Mouse (Mus musculus): Measurements from ENCODE around the gene Pigr. TPM values are rescaled to one million over a fixed set of nuclear protein-coding genes. Genes with fewer than 3 reads are reported as not detected.

Pigr gene
- total and polyA plus RNA-seq, 2 experiments from 2014 or later = not detected

DNA sequence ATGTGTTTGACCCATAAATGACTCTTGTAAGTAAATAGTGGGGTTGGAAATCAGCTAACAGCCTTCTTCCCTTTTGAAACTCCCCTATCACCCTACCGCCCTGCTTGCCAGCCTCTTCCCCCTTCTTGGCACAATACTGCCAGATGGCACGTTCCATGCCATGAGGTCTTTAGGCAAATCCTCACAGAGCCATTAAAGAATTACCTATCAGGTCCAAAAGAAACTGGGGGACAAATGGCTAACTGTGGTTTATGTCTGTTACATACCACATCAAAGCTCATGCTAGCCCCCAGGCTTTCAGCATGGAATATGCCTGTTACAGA lies 5.4 kb upstream of the Pigr start:
- Histone ChIP-seq H3K27me3 (ENCODE audit: insufficient read depth, low read length) (no peaks in the 10 kb centered on the region), H3K9me3 (ENCODE audit: low read length) (no peaks in the 10 kb centered on the region), H3K27ac (ENCODE audit: low read depth, low read length) (no peak overlapping the region), H3K36me3 (ENCODE audit: insufficient read depth, low read length) (no peaks in the 10 kb centered on the region), H3K4me3 (ENCODE audit: low read depth, low read length) (no peak overlapping the region), H3K4me1 (ENCODE audit: insufficient read depth, low read length) (no peaks in the 10 kb centered on the region), H3K4me2 (ENCODE audit: low read depth, low read length, poor library complexity, severe bottlenecking) (no peak overlapping the region), H3K9ac (replicated peaks; ENCODE audit: low read length, poor library complexity, severe bottlenecking) (no peak overlapping the region)
- WGBS = 75% methylated on average over 2 of the region's 2 CpGs
- no peak for ATAC-seq (ENCODE audit: low FRiP score)
- no peak for DNase-seq (ENCODE audit: low spot score)
- no peak for TF ChIP-seq CTCF (IDR thresholded peaks at IDR 0.05)

DNA sequence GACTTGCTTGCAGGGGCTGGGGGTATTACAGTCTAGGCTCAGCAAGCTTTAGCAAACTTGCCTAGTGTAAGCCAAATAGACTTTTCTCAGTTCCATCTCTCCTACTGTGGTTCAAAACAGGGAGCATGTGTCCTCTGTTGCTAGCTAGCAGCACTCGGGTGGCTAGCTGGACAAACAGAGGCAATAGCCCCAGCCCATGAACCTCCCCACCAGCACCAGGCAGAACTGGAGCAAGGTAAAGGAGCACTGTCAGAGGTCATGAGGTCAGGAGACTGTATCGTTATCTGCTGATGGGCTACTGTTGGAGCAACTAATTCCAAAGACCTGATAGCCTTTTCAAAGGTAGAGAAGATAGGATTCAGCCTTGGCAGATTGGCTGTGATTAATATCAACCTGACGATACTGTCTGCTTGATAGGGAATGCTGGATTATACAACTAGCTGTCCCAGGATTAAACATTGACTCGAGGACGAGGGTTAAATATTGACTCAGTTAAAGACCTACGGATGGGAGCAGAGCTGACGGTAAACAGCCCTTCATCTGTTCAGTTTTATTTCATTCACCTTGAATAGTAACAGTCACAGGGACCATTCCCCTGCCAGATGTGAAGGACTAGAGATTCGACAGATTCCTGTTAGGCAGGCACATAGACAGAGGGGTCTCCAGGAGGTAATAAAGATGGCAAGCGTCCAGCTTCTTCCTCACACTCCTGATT lies 4.4 kb upstream of the Pigr start:
- Histone ChIP-seq H3K9ac (replicated peaks; ENCODE audit: low read length, poor library complexity, severe bottlenecking) (no peak overlapping the region), H3K4me1 (ENCODE audit: insufficient read depth, low read length) (no peaks in the 10 kb centered on the region), H3K27me3 (ENCODE audit: insufficient read depth, low read length) (no peaks in the 10 kb centered on the region), H3K4me2 (ENCODE audit: low read depth, low read length, poor library complexity, severe bottlenecking) (no peak overlapping the region), H3K27ac (ENCODE audit: low read depth, low read length) (no peak overlapping the region), H3K9me3 (ENCODE audit: low read length) (no peaks in the 10 kb centered on the region), H3K4me3 (ENCODE audit: low read depth, low read length) (no peak overlapping the region), H3K36me3 (ENCODE audit: insufficient read depth, low read length) (no peaks in the 10 kb centered on the region)
- DNase-seq (ENCODE audit: low spot score) = no peak
- 92% methylated on average over 9 of the region's 9 CpGs for WGBS
- TF ChIP-seq CTCF (IDR thresholded peaks at IDR 0.05) = no peak
- ATAC-seq (ENCODE audit: low FRiP score) = no peak

- WGBS = 79% methylated on average over 4 of the region's 4 CpGs
- TF ChIP-seq CTCF (IDR thresholded peaks at IDR 0.05) = no peak
- no peaks in the 10 kb centered on the region for H3K36me3 ChIP-seq (ENCODE audit: insufficient read depth, low read length)
Measured at GRCm38 (mm10) chr1:130828656-130829055, 2.2 kb downstream of the Pigr start.

GRCm38 (mm10) chr1:130829906-130830830 lies 3.7 kb downstream of the Pigr start:
- H3K4me2 ChIP-seq (ENCODE audit: low read depth, low read length, poor library complexity, severe bottlenecking) = no peak overlapping the region
- H3K27me3 ChIP-seq (ENCODE audit: insufficient read depth, low read length) = no peaks in the 10 kb centered on the region
- no peak overlapping the region for H3K9ac ChIP-seq (replicated peaks; ENCODE audit: low read length, poor library complexity, severe bottlenecking)
- H3K9me3 ChIP-seq (ENCODE audit: low read length) = no peaks in the 10 kb centered on the region
- no peak overlapping the region for H3K27ac ChIP-seq (ENCODE audit: low read depth, low read length)
- no peaks in the 10 kb centered on the region for H3K36me3 ChIP-seq (ENCODE audit: insufficient read depth, low read length)
- WGBS = 79% methylated on average over 8 of the region's 8 CpGs
- H3K4me1 ChIP-seq (ENCODE audit: insufficient read depth, low read length) = no peaks in the 10 kb centered on the region
- ATAC-seq (ENCODE audit: low FRiP score) (no peak), DNase-seq (ENCODE audit: low spot score) (peak; percentile 7)
- no peak for TF ChIP-seq CTCF (IDR thresholded peaks at IDR 0.05)
- H3K4me3 ChIP-seq (ENCODE audit: low read depth, low read length) = no peak overlapping the region

More at GRCm38 (mm10) chr1:130828656-130829055, 2.2 kb downstream of the Pigr start:
- Histone ChIP-seq H3K27ac (ENCODE audit: low read depth, low read length) (no peak overlapping the region), H3K27me3 (ENCODE audit: insufficient read depth, low read length) (no peaks in the 10 kb centered on the region), H3K9ac (replicated peaks; ENCODE audit: low read length, poor library complexity, severe bottlenecking) (no peak overlapping the region), H3K4me2 (ENCODE audit: low read depth, low read length, poor library complexity, severe bottlenecking) (no peak overlapping the region), H3K4me1 (ENCODE audit: insufficient read depth, low read length) (no peaks in the 10 kb centered on the region), H3K4me3 (ENCODE audit: low read depth, low read length) (no peak overlapping the region), H3K9me3 (ENCODE audit: low read length) (no peaks in the 10 kb centered on the region)
- ATAC-seq (ENCODE audit: low FRiP score) (no peak), DNase-seq (ENCODE audit: low spot score) (no peak)

DNA sequence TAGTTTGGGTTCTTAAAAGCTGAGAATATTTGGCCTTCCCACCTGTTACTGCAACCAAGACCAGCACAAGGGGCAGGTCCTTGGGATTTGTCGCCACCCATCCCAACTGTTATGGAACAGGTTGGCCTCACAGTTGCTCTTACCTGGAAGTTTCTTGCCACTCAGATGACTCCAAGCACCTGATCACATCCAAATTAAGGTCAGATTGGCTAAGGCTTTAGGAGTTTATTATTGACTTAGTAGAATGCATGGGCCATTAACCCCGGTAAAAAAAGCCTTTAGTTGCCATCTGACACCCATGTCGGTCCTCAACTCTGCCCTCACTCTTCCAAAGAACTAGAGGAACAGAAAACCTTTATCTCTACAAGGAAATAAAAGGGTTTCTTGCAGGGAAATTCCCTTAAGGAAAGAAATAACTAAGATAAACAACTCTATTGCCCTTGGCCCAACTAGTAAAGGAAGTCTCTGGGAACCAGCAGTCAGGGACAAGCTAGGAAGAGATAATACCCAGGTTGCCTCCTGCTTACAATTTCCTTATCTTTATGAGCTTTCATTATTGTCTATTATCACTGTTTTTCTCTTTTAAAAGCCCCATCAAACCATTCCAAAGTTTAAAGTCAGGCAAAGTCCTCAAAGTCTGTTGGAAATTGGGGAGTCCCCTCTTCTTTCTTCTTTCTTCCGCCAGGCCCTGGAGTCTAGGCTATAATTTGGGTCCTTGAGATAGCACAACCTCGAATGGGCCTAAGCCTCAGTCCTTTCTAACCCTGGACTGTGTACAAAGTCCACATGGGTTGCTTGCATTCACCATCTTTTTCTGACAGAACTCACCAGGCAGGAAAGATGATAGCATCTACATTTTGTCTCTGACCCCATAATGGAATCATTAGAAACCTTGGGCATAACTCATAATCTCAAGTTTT lies 6.0 kb downstream of the Pigr start:
- Histone ChIP-seq H3K4me1 (ENCODE audit: insufficient read depth, low read length) (no peaks in the 10 kb centered on the region), H3K27me3 (ENCODE audit: insufficient read depth, low read length) (no peaks in the 10 kb centered on the region), H3K36me3 (ENCODE audit: insufficient read depth, low read length) (no peaks in the 10 kb centered on the region), H3K9ac (replicated peaks; ENCODE audit: low read length, poor library complexity, severe bottlenecking) (no peak overlapping the region), H3K4me3 (ENCODE audit: low read depth, low read length) (no peak overlapping the region), H3K9me3 (ENCODE audit: low read length) (no peaks in the 10 kb centered on the region), H3K4me2 (ENCODE audit: low read depth, low read length, poor library complexity, severe bottlenecking) (no peak overlapping the region), H3K27ac (ENCODE audit: low read depth, low read length) (no peak overlapping the region)
- DNase-seq (ENCODE audit: low spot score) (no peak), ATAC-seq (ENCODE audit: low FRiP score) (no peak)
- no peak for TF ChIP-seq CTCF (IDR thresholded peaks at IDR 0.05)
- WGBS = 81% methylated on average over 5 of the region's 5 CpGs
